Mouse (Mus musculus) heart, postnatal 0 days (tissue): Measurements from ENCODE around the gene Shisa7. TPM values are rescaled to one million over a fixed set of nuclear protein-coding genes. Genes with fewer than 3 reads are reported as not detected.

Source experiments
- ATAC-seq: fragments of 200-750 bp; cut with Nextera tagmentation; 2 replicates; pipeline ENCODE4 v1.8.0; 2017; ENCODE audit warnings: low read depth, moderate number of reproducible peaks, moderate library complexity; ENCODE audit not compliant: insufficient read depth
- DNase-seq: peaks from one replicate; pipeline ENCODE4 v3.0.0-alpha.2; 2016; ENCODE audit warnings: low spot score
- H3K27ac ChIP-seq: fragments of 300-500 bp; sonication (generic); 2 replicates; pipeline ENCODE4 v1.5.1; 2014; ENCODE audit warnings: low read depth, mild to moderate bottlenecking
- H3K27me3 ChIP-seq: fragments of 300-500 bp; sonication (generic); 2 replicates; pipeline ENCODE4 v1.6.1; 2014; ENCODE audit warnings: low read length, mixed read lengths; ENCODE audit not compliant: control insufficient read depth, insufficient read depth
- H3K36me3 ChIP-seq: fragments of 300-500 bp; sonication (generic); replicated peaks from 2 replicates; pipeline ENCODE4 v1.6.1; 2014; ENCODE audit warnings: low read length, mixed read lengths; ENCODE audit not compliant: control insufficient read depth, insufficient read depth
- H3K4me1 ChIP-seq: fragments of 300-500 bp; sonication (generic); 2 replicates; pipeline ENCODE4 v1.6.1; 2014; ENCODE audit warnings: antibody characterized with exemption; ENCODE audit not compliant: control insufficient read depth, insufficient read depth
- H3K4me2 ChIP-seq: fragments of 300-500 bp; sonication (generic); 2 replicates; pipeline ENCODE4 v1.6.1; 2014; ENCODE audit warnings: low read depth, mild to moderate bottlenecking, low read length, moderate library complexity
- H3K4me3 ChIP-seq: fragments of 300-500 bp; sonication (generic); 2 replicates; pipeline ENCODE4 v1.5.1; 2014; ENCODE audit warnings: low read depth, low read length
- H3K9ac ChIP-seq: fragments of 300-500 bp; sonication (generic); replicated peaks from 2 replicates; pipeline ENCODE4 v1.6.1; 2014; ENCODE audit warnings: low read depth, low read length, mixed read lengths
- H3K9me3 ChIP-seq: fragments of 300-500 bp; sonication (generic); replicated peaks from 2 replicates; pipeline ENCODE4 v1.6.1; 2016; ENCODE audit warnings: low read length; ENCODE audit not compliant: control insufficient read depth
- CTCF ChIP-seq: IDR thresholded peaks from 2 replicates; pipeline ENCODE4 v1.5.1; 2016; ENCODE audit warnings: antibody characterized with exemption, control low read depth, low read depth
- EP300 ChIP-seq: IDR thresholded peaks from 2 replicates; pipeline ENCODE4 v1.6.1; 2016; ENCODE audit warnings: antibody characterized with exemption, low read depth
- WGBS: fragments of 180-500 bp; shearing (Covaris S2); extraction: QIAGEN DNeasy Blood & Tissue Kit; methylation state at CpG from one replicate; pipeline ENCODE4 v1.1.7; 2014; 5-methylcytosine and 5-hydroxymethylcytosine counted together
- polyA plus RNA-seq: library from polyadenylated mRNA; unstranded; fragments of >200 nt; fragmentation: Nextera tagmentation; extraction: Ambion mirVana; gene quantifications from 2 replicates; pipeline ENCODE4 v1.2.1, GENCODE M21; 2015
- total RNA-seq: library from RNA; depleted of rRNA; stranded (reverse); fragments of >200 nt; gene quantifications from 2 replicates; pipeline ENCODE4 v1.2.3, GENCODE M21; 2014; ENCODE audit warnings: low replicate concordance

The Shisa7 gene
- total and polyA plus RNA-seq, 2 experiments from 2014 or later, result not detected

GRCm38 (mm10) chr7:4853613-4854012 is 9.1 kb upstream of the Shisa7 start:
- H3K4me2 ChIP-seq, result no peak overlapping the region
- no peak overlapping the region for H3K4me3 ChIP-seq
- no peak overlapping the region for H3K9ac ChIP-seq
- H3K4me1 ChIP-seq, result no peaks in the 10 kb centered on the region
- TF ChIP-seq CTCF, result no peak
- TF ChIP-seq EP300, result no peak
- no peak for ATAC-seq
- H3K27ac ChIP-seq, result no peak overlapping the region
- no peaks in the 10 kb centered on the region for H3K27me3 ChIP-seq
- no peak for DNase-seq
- no peaks in the 10 kb centered on the region for H3K9me3 ChIP-seq
- no peaks in the 10 kb centered on the region for H3K36me3 ChIP-seq
- WGBS, result 69% methylated on average over 3 of the region's 3 CpGs

DNA sequence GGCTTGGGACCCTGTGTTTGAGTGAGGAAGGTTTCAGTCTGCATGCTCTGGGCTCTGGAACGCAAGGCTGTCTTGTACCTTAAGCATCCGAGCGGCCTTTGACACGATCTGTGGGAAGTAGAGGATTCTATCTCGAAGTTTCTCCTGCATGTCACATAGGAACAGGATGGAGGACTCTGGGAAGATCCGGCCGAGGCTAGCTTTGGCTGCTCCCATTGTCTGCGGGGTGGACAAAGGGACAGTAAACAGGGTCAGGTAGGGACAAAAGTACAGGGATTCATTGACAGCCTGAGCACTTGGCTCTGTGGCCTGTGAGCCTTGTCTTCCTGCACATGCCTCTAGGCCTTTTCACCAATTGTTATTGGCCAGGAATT is 6.8 kb upstream of the Shisa7 start:
- H3K27me3 ChIP-seq, result no peaks in the 10 kb centered on the region
- WGBS, result 64% methylated on average over 8 of the region's 8 CpGs
- H3K27ac ChIP-seq, result no peak overlapping the region
- ATAC-seq (no peak), DNase-seq (no peak)
- no peaks in the 10 kb centered on the region for H3K36me3 ChIP-seq
- no peak overlapping the region for H3K9ac ChIP-seq
- no peaks in the 10 kb centered on the region for H3K9me3 ChIP-seq
- H3K4me1 ChIP-seq, result no peaks in the 10 kb centered on the region
- H3K4me3 ChIP-seq, result no peak overlapping the region
- no peak overlapping the region for H3K4me2 ChIP-seq
- TF ChIP-seq CTCF (no peak), EP300 (no peak)

GRCm38 (mm10) chr7:4850621-4851314 is 6.3 kb upstream of the Shisa7 start:
- ATAC-seq (no peak), DNase-seq (no peak)
- Histone ChIP-seq H3K4me3 (no peak overlapping the region), H3K9me3 (no peaks in the 10 kb centered on the region), H3K27ac (no peak overlapping the region), H3K4me2 (no peak overlapping the region), H3K36me3 (no peaks in the 10 kb centered on the region), H3K9ac (no peak overlapping the region), H3K27me3 (peaks cover 5% of the 10 kb centered on the region), H3K4me1 (no peaks in the 10 kb centered on the region)
- no peak for TF ChIP-seq CTCF
- no peak for TF ChIP-seq EP300
- WGBS, result 63% methylated on average over 11 of the region's 11 CpGs

DNA sequence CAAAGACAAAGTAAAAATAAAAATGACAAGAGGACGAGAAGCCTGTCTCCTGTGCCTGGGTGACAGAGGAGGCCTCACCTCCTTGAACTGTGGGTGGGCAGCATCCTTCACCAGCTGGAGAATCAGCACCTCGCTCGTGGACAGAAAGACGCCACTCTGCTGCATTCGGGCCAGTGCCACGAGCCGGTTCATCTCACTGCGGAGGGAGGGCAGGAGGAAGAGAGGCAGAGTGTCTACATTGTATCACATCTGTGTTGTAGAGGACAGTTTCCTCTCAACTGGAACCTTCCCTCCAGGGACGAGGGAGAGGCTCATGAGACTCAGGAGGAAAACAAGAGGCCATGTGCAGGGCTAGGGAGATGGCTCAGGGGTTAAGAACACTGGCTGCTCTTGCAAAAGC is 4.9 kb upstream of the Shisa7 start:
- ATAC-seq (no peak), DNase-seq (no peak)
- Histone ChIP-seq H3K4me3 (no peak overlapping the region), H3K9ac (no peak overlapping the region), H3K4me2 (no peak overlapping the region), H3K27ac (no peak overlapping the region), H3K36me3 (no peaks in the 10 kb centered on the region), H3K9me3 (no peaks in the 10 kb centered on the region), H3K4me1 (no peaks in the 10 kb centered on the region), H3K27me3 (peaks cover 19% of the 10 kb centered on the region)
- 34% methylated on average over 9 of the region's 9 CpGs for WGBS
- no peak for TF ChIP-seq EP300
- no peak for TF ChIP-seq CTCF

- DNase-seq (peak; percentile 36), ATAC-seq (no peak)
- H3K27me3 ChIP-seq, result peaks cover 54% of the 10 kb centered on the region
- H3K4me1 ChIP-seq, result no peaks in the 10 kb centered on the region
- H3K4me2 ChIP-seq, result peak overlapping the region; percentile 46
- peak overlapping the region; percentile 34 for H3K4me3 ChIP-seq
- H3K27ac ChIP-seq, result no peak overlapping the region
- TF ChIP-seq CTCF, result no peak
- 2% methylated on average over 13 of the region's 13 CpGs for WGBS
- no peak overlapping the region for H3K9ac ChIP-seq
- no peaks in the 10 kb centered on the region for H3K9me3 ChIP-seq
- H3K36me3 ChIP-seq, result no peaks in the 10 kb centered on the region
Observed at GRCm38 (mm10) chr7:4844917-4845309, 417 bp upstream of the Shisa7 start.

GRCm38 (mm10) chr7:4843604-4844244 is 772 bp downstream of the Shisa7 start:
- Histone ChIP-seq H3K4me3 (peak overlapping the region; percentile 34), H3K27ac (no peak overlapping the region), H3K36me3 (no peaks in the 10 kb centered on the region), H3K4me2 (no peak overlapping the region), H3K9ac (no peak overlapping the region), H3K9me3 (no peaks in the 10 kb centered on the region), H3K4me1 (no peaks in the 10 kb centered on the region), H3K27me3 (peaks cover 63% of the 10 kb centered on the region)
- 1% methylated on average over 34 of the region's 34 CpGs for WGBS
- ATAC-seq (no peak), DNase-seq (no peak)
- TF ChIP-seq EP300 (no peak), CTCF (no peak)
